Mouse (Mus musculus) small intestine, adult 2 months (tissue): Measurements from ENCODE around the gene Zfp68.

Source experiments
- CTCF ChIP-seq: fragments of 200-500 bp; IDR thresholded peaks from 2 replicates; pipeline ENCODE4 v1.5.1; 2012; ENCODE audit warnings: low read depth, mild to moderate bottlenecking, control low read depth, inconsistent platforms, low read length, moderate library complexity, mixed read lengths; ENCODE audit not compliant: insufficient replicate concordance, insufficient read length; ENCODE audit errors: extremely low read depth
- POLR2A ChIP-seq: fragments of 200-500 bp; IDR thresholded peaks from 2 replicates; pipeline ENCODE4 v1.6.1; 2012; ENCODE audit warnings: low read depth, mild to moderate bottlenecking, control low read depth, inconsistent platforms, low read length, moderate library complexity

GRCm38 (mm10) chr5:138652911-138653310, 33.4 kb upstream of the Zfp68 start:
- TF ChIP-seq CTCF (no peak), POLR2A (no peak)
